Mouse (Mus musculus) adrenal gland, adult 8-10 months (tissue): ENCODE data around the gene Gm49333. TPM values are rescaled to one million over a fixed set of nuclear protein-coding genes. Genes with fewer than 3 reads are reported as not detected.

Source experiments
- DNase-seq: peaks from one replicate; pipeline ENCODE4 v3.0.0; 2022
- microRNA-seq, 2 experiments: library from miRNA; unstranded; fragments of <30 nt; microRNA quantifications; one replicate each; pipeline ENCODE4 v1.2.0; 2022
- total RNA-seq, 4 experiments: library from RNA; stranded (reverse); gene quantifications; 2 replicates each; pipeline ENCODE4 v1.2.4; 2022

Gm49333 gene
- total RNA-seq, 4 experiments from 2014 or later: not detected

- no peak for DNase-seq
Measured at GRCm38 (mm10) chr16:20691617-20692016, 80.2 kb downstream of the Gm49333 start.

- no peak for DNase-seq
Measured at GRCm38 (mm10) chr16:20692241-20692965, 81.0 kb downstream of the Gm49333 start.

GRCm38 (mm10) chr16:20693111-20693701 is 81.8 kb downstream of the Gm49333 start, which contains the start of gene Fam131a:
Gene Fam131a (plus strand): TSS chr16:20693241.
- peak; percentile 91 for DNase-seq

- no peak for DNase-seq
Measured at GRCm38 (mm10) chr16:20694781-20695180, 83.4 kb downstream of the Gm49333 start.

Small RNA genes lying within 50 kb of the gene (microRNA-seq; reads per million reads assigned to microRNA genes)
- gene Mir1224: 5.6 to 9.0 reads per million in 2 experiments

Other genes with a start within 250 kb of the Gm49333 start
- 100 to 1,000 TPM in 2 of 4 experiments, 10 to 100 TPM in 2; 74.2 to 148 (median 106) TPM for gene Abcc5, start 185.2 kb upstream of the Gm49333 start, total RNA-seq
- gene Eif2b5, start 112.8 kb upstream of the Gm49333 start, total RNA-seq: 10 to 100 TPM; 62.4 to 72.6 (median 66.0) TPM
- 10 to 100 TPM; 34.1 to 55.2 (median 45.5) TPM for gene Dvl3, start 94.6 kb upstream of the Gm49333 start, total RNA-seq
- gene Ap2m1, start 76.1 kb upstream of the Gm49333 start, total RNA-seq: 100 to 1,000 TPM; 273 to 406 (median 325) TPM
- 100 to 1,000 TPM in 2 of 4 experiments, 10 to 100 TPM in 2; 80.8 to 118 (median 97.5) TPM for gene Abcf3, start 63.0 kb upstream of the Gm49333 start, total RNA-seq
- 1 to 10 TPM in 3 of 4 experiments, under 1 TPM in 1; 0.87 to 4.9 (median 2.7) TPM for gene Vwa5b2, start 22.1 kb upstream of the Gm49333 start, total RNA-seq
- gene Eef1akmt4, start within 50 bp of the Gm49333 start, total RNA-seq: 1 to 10 TPM; 7.3 to 9.5 (median 8.8) TPM
- gene Alg3, start 125 bp downstream of the Gm49333 start, total RNA-seq: 10 to 100 TPM; 22.3 to 30.0 (median 25.4) TPM
- 10 to 100 TPM; 28.9 to 62.9 (median 41.8) TPM for gene Camk2n2, start 9.7 kb downstream of the Gm49333 start, total RNA-seq
- gene Ece2, start 18.2 kb downstream of the Gm49333 start, total RNA-seq: 10 to 100 TPM; 11.0 to 45.0 (median 23.8) TPM
- gene Psmd2, start 40.0 kb downstream of the Gm49333 start, total RNA-seq: 100 to 1,000 TPM; 261 to 301 (median 279) TPM
- 100 to 1,000 TPM; 347 to 386 (median 375) TPM for gene Eif4g1, start 56.7 kb downstream of the Gm49333 start, total RNA-seq
- gene Fam131a, start 81.6 kb downstream of the Gm49333 start, total RNA-seq: 10 to 100 TPM; 15.1 to 24.4 (median 19.7) TPM
- 10 to 100 TPM; 44.3 to 56.0 (median 51.0) TPM for gene Polr2h, start 106.1 kb downstream of the Gm49333 start, total RNA-seq
- 10 to 100 TPM; 44.5 to 52.2 (median 47.6) TPM for gene Clcn2, start 106.1 kb downstream of the Gm49333 start, total RNA-seq
- gene Chrd, start 121.5 kb downstream of the Gm49333 start, total RNA-seq: 10 to 100 TPM; 10.2 to 30.3 (median 20.0) TPM
- 1 to 10 TPM; 2.3 to 3.1 (median 2.7) TPM for gene Thpo, start 122.9 kb downstream of the Gm49333 start, total RNA-seq